Mouse (Mus musculus) olfactory bulb, adult 2 months (tissue): Measurements from ENCODE around the gene Pde6g. TPM values are rescaled to one million over a fixed set of nuclear protein-coding genes. Genes with fewer than 3 reads are reported as not detected.
"Not testable (repeated sequence)": the region's sequence is repeated elsewhere in the genome, so short reads cannot be mapped to it uniquely, and the experiment has no call there.

ENCODE experiments used
- H3K27ac ChIP-seq: fragments of 200-500 bp; 2 replicates; pipeline ENCODE4 v1.5.1; 2012; ENCODE audit warnings: low read depth, low read length; ENCODE audit not compliant: insufficient read depth
- H3K4me1 ChIP-seq: fragments of 200-500 bp; 2 replicates; pipeline ENCODE4 v1.6.1; 2012; ENCODE audit warnings: low read length; ENCODE audit not compliant: control insufficient read depth, insufficient read depth
- H3K4me3 ChIP-seq: fragments of 200-500 bp; 2 replicates; pipeline ENCODE4 v1.5.1; 2012; ENCODE audit warnings: mild to moderate bottlenecking, low read depth, low read length, moderate library complexity; ENCODE audit not compliant: insufficient read depth
- CTCF ChIP-seq: fragments of 200-500 bp; IDR thresholded peaks from 2 replicates; pipeline ENCODE4 v1.5.1; 2012; ENCODE audit warnings: low read depth, mild to moderate bottlenecking, low read length, moderate library complexity; ENCODE audit not compliant: insufficient read depth
- POLR2A ChIP-seq: fragments of 200-500 bp; IDR thresholded peaks from 2 replicates; pipeline ENCODE4 v1.6.1; 2012; ENCODE audit warnings: mild to moderate bottlenecking, low read depth, low read length, moderate library complexity; ENCODE audit not compliant: insufficient read depth
- WGBS: fragments of 180-500 bp; shearing (Covaris S2); methylation state at CpG from one replicate; pipeline ENCODE4 v1.1.7; 2018; 5-methylcytosine and 5-hydroxymethylcytosine counted together
- polyA plus RNA-seq: library from polyadenylated mRNA; stranded (reverse); fragments of >200 nt; gene quantifications from 2 replicates; pipeline ENCODE4 v1.2.4, GENCODE M21; 2012; ENCODE audit warnings: low replicate concordance; ENCODE audit not compliant: missing spikeins, insufficient read depth, insufficient read length

Pde6g gene
- polyA plus RNA-seq, 1 experiment: not detected

GRCm38 (mm10) chr11:120442344-120442743 is 11.0 kb downstream of the Pde6g start, which contains the start of gene Tspan10:
Tspan10 (plus strand) TSS chr11:120442644.
- TF ChIP-seq POLR2A (no peak), CTCF (no peak)
- Histone ChIP-seq H3K4me3 (no peak within 1 kb of the TSS), H3K27ac (no peak within 1 kb of the TSS), H3K4me1 (no peaks in the 10 kb centered on the region)
- 88% methylated on average over 3 of the region's 3 CpGs for WGBS

DNA sequence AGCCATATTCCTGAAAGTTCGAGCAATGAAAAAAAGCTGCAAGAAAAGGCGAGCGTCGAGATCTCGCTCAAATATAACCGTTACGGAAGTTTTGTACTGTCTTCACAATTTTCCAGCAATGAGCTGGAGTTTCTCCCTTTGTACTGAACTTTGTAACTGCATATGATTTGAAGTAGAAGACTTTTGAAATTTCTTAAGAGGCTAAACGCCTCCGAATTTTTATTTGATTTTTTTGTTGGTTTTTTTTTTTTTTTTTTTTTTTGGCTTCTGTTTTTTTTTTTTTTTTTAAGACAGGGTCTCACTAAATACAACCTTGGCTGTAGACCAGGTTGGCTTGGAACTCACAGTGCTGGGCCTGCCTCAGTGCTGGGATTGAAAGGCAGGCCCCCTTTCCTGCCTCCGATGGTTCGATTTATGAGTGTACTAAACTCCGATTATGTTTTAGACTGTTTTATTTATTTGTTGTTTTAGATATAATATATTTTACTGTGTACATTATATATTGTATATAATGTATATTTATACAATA is 15.4 kb downstream of the Pde6g start:
- peak overlapping the region; percentile 99 for H3K4me3 ChIP-seq
- TF ChIP-seq CTCF (no peak), POLR2A (no peak)
- WGBS: 15% methylated on average over 12 of the region's 12 CpGs
- H3K27ac ChIP-seq: no peak overlapping the region
- no peaks in the 10 kb centered on the region for H3K4me1 ChIP-seq

DNA sequence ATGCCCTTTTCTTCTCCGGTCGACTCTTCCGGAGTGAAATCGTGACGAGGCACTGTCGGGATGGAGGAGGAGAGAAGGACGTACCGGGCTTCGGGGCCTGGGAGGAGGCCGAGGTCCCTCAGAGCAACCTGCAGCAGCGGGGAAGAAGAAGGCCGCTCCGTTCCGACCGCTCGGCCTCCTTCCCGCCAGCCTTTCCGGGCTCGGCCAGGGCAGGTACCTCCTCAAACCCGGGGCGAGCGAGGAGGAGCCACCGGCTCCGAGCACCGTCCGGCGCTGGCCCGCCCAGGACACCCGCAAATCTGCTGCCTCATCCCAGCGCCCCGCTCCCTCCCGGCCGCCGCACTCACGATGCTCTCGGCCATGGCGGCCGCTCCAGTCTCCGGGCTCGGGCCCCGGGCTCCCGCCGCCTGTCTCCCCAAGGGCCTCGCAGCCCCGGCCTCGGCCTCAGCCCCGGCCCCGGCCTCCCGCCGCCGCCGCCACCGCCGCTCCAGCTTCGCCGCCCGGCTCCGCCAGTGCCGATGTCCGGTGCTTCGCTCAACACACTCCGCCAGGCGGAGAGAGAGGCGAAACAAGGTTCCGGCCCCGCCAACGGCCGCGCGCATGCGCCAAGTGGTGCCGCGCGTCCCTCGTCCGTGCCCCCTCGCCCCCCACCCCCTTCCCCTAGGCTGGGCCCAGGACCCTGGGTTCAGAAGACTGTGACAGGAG is 16.0 kb downstream of the Pde6g start, which contains the start of gene Nploc4:
TSS of gene Nploc4 (minus strand) at position 557 of the 705 bp plus-strand sequence.
- TF ChIP-seq CTCF (no peak), POLR2A (peak; percentile 65)
- WGBS: under 1% methylated on average over 75 of the region's 77 CpGs
- H3K4me3 ChIP-seq: peak within 1 kb of the TSS; percentile 99
- H3K27ac ChIP-seq: peak within 1 kb of the TSS; percentile 20; the same call in 1 of the 2 replicates
- H3K4me1 ChIP-seq: no peaks in the 10 kb centered on the region

GRCm38 (mm10) chr11:120426727-120427126 is 26.6 kb downstream of the Pde6g start:
- H3K4me3 ChIP-seq: no peak overlapping the region
- WGBS: 90% methylated on average over 3 of the region's 3 CpGs
- TF ChIP-seq POLR2A (no peak), CTCF (no peak)
- no peaks in the 10 kb centered on the region for H3K4me1 ChIP-seq
- no peak overlapping the region for H3K27ac ChIP-seq

DNA sequence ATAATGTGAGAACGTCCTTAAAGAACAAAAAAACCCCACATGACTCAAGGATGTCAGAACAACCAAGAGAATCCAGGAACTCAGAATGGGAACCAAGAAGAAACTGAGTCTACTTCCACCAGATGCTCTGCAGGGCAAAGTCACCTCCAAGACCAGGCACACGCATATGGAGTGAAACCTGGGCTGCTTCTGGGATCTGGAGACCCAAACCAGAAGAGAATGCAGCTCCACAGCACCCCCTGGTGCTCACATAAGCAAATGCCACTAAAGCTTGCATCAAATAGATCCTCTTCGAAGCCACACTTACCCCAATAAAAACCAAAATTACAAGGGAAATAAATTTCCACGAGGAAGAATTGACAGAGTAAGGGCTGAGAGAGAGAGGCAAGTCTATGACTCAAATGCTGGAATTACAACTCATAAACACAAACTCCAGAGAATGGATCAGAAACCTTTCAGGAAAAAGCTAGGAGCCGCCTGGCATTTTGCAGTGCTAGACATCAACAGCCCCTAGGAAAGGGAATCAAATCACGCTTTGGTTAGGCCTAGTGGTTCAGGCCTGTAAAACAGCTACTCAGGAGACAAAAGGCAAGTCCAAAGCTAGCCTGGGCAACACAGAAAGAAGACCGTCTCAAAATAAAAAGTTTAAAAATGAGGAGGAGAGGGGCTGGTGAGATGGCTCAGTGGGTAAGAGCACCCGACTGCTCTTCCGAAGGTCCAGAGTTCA is 29.6 kb downstream of the Pde6g start:
- Histone ChIP-seq H3K4me3 (no peak overlapping the region), H3K4me1 (no peaks in the 10 kb centered on the region), H3K27ac (no peak overlapping the region)
- 56% methylated on average over 9 of the region's 9 CpGs for WGBS
- TF ChIP-seq CTCF (0 out of 2 replicates have a peak, but pooled peaks have one; percentile 36), POLR2A (no peak)

- Histone ChIP-seq H3K27ac (no peak overlapping the region), H3K4me1 (no peaks in the 10 kb centered on the region), H3K4me3 (no peak overlapping the region)
- no peak for TF ChIP-seq POLR2A
- no peak for TF ChIP-seq CTCF
- 83% methylated on average over 13 of the region's 13 CpGs for WGBS
Observed at GRCm38 (mm10) chr11:120422651-120423568, 30.4 kb downstream of the Pde6g start.

- 100% methylated on average over 1 of the region's 1 CpGs for WGBS
- TF ChIP-seq CTCF (no peak), POLR2A (no peak)
- Histone ChIP-seq H3K27ac (no peak overlapping the region), H3K4me1 (no peaks in the 10 kb centered on the region), H3K4me3 (no peak overlapping the region)
Observed at GRCm38 (mm10) chr11:120418592-120418991, 34.7 kb downstream of the Pde6g start.

GRCm38 (mm10) chr11:120417852-120418251 is 35.4 kb downstream of the Pde6g start:
- Histone ChIP-seq H3K27ac (no peak overlapping the region), H3K4me1 (no peaks in the 10 kb centered on the region), H3K4me3 (no peak overlapping the region)
- TF ChIP-seq POLR2A (no peak), CTCF (no peak)
- 95% methylated on average over 7 of the region's 7 CpGs for WGBS

GRCm38 (mm10) chr11:120413621-120414020 is 39.7 kb downstream of the Pde6g start:
- 87% methylated on average over 10 of the region's 10 CpGs for WGBS
- H3K4me1 ChIP-seq, H3K27ac ChIP-seq, H3K4me3 ChIP-seq: not testable (repeated sequence)
